Mouse (Mus musculus) neural tube, embryonic 13.5 days (tissue): ENCODE data around the gene Lhx6. TPM values are rescaled to one million over a fixed set of nuclear protein-coding genes. Genes with fewer than 3 reads are reported as not detected.

ENCODE experiments used
- ATAC-seq: fragments of 200-750 bp; cut with Nextera tagmentation; 2 replicates; pipeline ENCODE4 v1.8.0; 2017; ENCODE audit warnings: low read depth, mild to moderate bottlenecking, moderate TSS enrichment, moderate library complexity
- H3K27ac ChIP-seq: fragments of 300-500 bp; sonication (generic); replicated peaks from 2 replicates; pipeline ENCODE4 v1.5.1; 2015; ENCODE audit warnings: moderate library complexity, mild to moderate bottlenecking, inconsistent platforms
- H3K27me3 ChIP-seq: fragments of 300-500 bp; sonication (generic); 2 replicates; pipeline ENCODE4 v1.6.1; 2015; ENCODE audit warnings: mild to moderate bottlenecking, inconsistent platforms
- H3K36me3 ChIP-seq: fragments of 300-500 bp; sonication (generic); 2 replicates; pipeline ENCODE4 v1.6.1; 2015; ENCODE audit warnings: mild to moderate bottlenecking, inconsistent platforms
- H3K4me1 ChIP-seq: fragments of 300-500 bp; sonication (generic); replicated peaks from 2 replicates; pipeline ENCODE4 v1.6.1; 2015; ENCODE audit warnings: inconsistent platforms
- H3K4me2 ChIP-seq: fragments of 300-500 bp; sonication (generic); 2 replicates; pipeline ENCODE4 v1.6.1; 2015; ENCODE audit warnings: inconsistent platforms, mild to moderate bottlenecking, moderate library complexity
- H3K4me3 ChIP-seq: fragments of 300-500 bp; sonication (generic); 2 replicates; pipeline ENCODE4 v1.5.1; 2015; ENCODE audit warnings: mild to moderate bottlenecking, inconsistent platforms
- H3K9ac ChIP-seq: fragments of 300-500 bp; sonication (generic); 2 replicates; pipeline ENCODE4 v1.6.1; 2015; ENCODE audit warnings: moderate library complexity, mild to moderate bottlenecking, inconsistent platforms
- H3K9me3 ChIP-seq: fragments of 300-500 bp; sonication (generic); 2 replicates; pipeline ENCODE4 v1.6.1; 2016; ENCODE audit warnings: inconsistent platforms
- WGBS: fragments of 180-500 bp; shearing (Covaris S2); methylation state at CpG from one replicate; pipeline ENCODE4 v1.1.7; 2015; 5-methylcytosine and 5-hydroxymethylcytosine counted together
- polyA plus RNA-seq: library from polyadenylated mRNA; unstranded; fragments of >200 nt; fragmentation: Nextera tagmentation; extraction: Ambion mirVana; gene quantifications from 2 replicates; pipeline ENCODE4 v1.2.1, GENCODE M21; 2015

Gene Lhx6
- polyA plus RNA-seq, 1 experiment from 2014 or later, result 0.87 TPM

DNA sequence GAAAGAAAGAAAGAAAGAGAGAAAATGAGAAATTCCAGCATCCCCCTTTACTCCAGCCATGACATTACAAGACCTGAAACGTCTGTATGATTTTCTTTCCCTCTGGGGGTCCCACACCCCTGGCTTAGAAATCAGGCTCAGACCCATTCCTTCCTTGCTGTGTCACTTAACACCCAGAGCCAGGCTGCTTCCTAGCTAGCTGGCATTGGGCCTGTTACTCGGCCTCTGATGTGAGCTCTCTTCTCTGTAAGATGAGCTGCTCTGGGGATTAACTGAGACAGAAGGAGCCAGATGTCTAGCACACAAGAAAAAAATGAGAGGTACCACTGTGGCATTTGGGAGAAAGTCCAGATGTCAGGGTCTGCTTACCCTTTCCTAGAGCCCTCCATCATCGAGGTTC lies 49.0 kb downstream of the Lhx6 start:
- H3K4me1 ChIP-seq, result no peaks in the 10 kb centered on the region
- no peaks in the 10 kb centered on the region for H3K27me3 ChIP-seq
- H3K27ac ChIP-seq, result no peak overlapping the region
- H3K9me3 ChIP-seq, result no peaks in the 10 kb centered on the region
- H3K36me3 ChIP-seq, result no peaks in the 10 kb centered on the region
- WGBS, result 60% methylated on average over 3 of the region's 3 CpGs
- H3K4me3 ChIP-seq, result no peak overlapping the region
- no peak overlapping the region for H3K9ac ChIP-seq
- no peak overlapping the region for H3K4me2 ChIP-seq
- no peak for ATAC-seq

DNA sequence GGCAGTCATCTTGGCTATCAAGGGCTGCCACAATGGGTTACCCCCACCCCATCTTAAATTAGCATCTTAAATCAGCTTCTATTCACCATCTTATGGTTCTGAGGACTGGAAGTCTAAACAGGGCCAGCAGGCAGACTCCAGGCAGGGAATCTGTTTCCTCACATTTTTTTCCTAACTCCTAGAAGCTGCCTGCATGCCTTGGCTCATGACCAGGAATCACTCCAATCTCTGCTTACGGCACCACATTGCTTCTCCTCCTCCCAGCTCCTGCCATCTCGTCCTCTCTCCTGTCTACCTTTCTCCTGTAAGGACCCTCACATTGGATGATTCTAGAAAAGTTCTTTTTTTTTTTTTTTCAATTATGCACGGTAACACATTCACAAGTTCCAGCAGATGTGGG lies 52.0 kb downstream of the Lhx6 start:
- H3K4me1 ChIP-seq, result peaks cover 9% of the 10 kb centered on the region
- H3K27ac ChIP-seq, result no peak overlapping the region
- H3K9ac ChIP-seq, result no peak overlapping the region
- ATAC-seq, result no peak
- H3K4me3 ChIP-seq, result no peak overlapping the region
- no peaks in the 10 kb centered on the region for H3K9me3 ChIP-seq
- H3K4me2 ChIP-seq, result no peak overlapping the region
- H3K27me3 ChIP-seq, result no peaks in the 10 kb centered on the region; the same call in 1 of the 2 replicates
- H3K36me3 ChIP-seq, result no peaks in the 10 kb centered on the region
- WGBS, result 69% methylated on average over 3 of the region's 3 CpGs

DNA sequence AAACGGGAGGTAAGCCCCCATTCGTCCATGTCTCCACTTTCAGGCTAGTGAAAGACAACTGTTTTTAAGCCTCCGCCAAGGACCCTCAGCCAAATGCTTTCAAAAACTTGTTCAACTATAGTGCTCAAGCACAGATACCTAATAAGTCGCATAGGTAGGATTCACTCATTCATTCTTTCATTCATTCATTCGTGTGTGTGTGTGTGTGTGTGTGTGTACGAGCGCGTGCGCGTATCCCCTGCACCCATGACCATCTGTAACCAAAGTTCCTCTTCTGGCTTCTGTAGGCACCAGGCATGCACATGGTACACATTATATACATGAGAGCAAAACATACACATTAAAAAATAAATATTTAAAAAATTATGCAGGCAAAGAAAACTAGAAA lies 55.6 kb downstream of the Lhx6 start:
- 40% methylated on average over 10 of the region's 10 CpGs for WGBS
- no peaks in the 10 kb centered on the region; the same call in 1 of the 2 replicates for H3K27me3 ChIP-seq
- H3K4me1 ChIP-seq, result peaks cover 28% of the 10 kb centered on the region
- ATAC-seq, result peak; percentile 60
- peak overlapping the region; percentile 59 for H3K4me3 ChIP-seq
- H3K27ac ChIP-seq, result no peak overlapping the region
- H3K4me2 ChIP-seq, result peak overlapping the region; percentile 66
- no peak overlapping the region for H3K9ac ChIP-seq
- 0 out of 2 replicates have a peak, but pooled peaks cover 8% of the 10 kb centered on the region for H3K36me3 ChIP-seq
- H3K9me3 ChIP-seq, result no peaks in the 10 kb centered on the region

DNA sequence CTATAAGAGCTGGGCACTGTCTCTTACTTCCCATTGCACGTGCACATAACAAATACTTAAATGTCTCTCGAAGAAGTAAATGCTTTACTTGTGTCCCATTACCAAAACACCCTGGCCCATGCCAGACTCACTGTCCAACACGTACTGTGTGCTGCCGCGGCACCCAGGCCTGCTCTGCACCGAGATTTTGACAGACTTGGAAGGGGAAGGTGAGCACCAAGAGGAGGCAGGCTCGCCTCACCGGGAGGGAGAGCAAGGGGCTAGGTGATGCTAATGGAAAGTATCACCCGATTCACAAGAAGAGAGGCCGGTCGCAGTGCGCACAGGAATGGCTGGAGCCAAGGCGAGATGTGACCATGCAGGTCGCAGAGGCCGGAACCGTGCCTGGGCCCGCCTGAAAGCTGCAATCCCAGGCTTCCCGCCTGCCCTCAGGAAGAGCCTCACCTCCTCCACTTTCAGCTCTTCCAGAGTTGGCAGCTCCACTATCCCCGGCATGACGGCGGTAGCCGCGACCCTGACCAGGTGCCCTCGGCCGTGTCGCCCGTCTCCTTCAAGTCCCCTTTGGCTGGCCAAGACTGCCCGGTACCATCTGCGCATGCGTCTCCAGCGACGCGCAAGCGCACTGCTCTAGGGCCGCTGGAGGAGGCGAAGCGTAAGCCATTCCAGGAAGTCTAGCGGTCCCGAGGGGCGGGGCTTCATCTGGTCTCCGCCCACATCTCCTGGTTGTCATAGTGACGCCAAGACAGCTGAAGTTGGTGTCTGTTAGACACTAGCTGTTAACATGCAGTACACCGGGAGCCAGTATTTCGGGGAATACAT lies 56.3 kb downstream of the Lhx6 start, which contains the start of the genes Ndufa8 and Morn5:
Gene Ndufa8, minus strand, starts transcription at position 659 of the 819 bp plus-strand sequence.
Gene Morn5, plus strand, starts transcription at position 711 of the 819 bp plus-strand sequence.
- Histone ChIP-seq H3K36me3 (peaks cover 11% of the 10 kb centered on the region; the same call in 1 of the 2 replicates), H3K27me3 (no peaks in the 10 kb centered on the region; the same call in 1 of the 2 replicates), H3K9me3 (no peaks in the 10 kb centered on the region), H3K4me1 (peaks cover 28% of the 10 kb centered on the region), H3K9ac (peak within 1 kb of the TSS; percentile 87), H3K4me2 (peak within 1 kb of the TSS; percentile 66), H3K4me3 (peak within 1 kb of the TSS; percentile 59), H3K27ac (0 out of 2 replicates have a peak within 1 kb of the TSS, but pooled peaks have one; percentile 25)
- WGBS, result under 1% methylated on average over 43 of the region's 44 CpGs
- ATAC-seq, result peak; percentile 98

DNA sequence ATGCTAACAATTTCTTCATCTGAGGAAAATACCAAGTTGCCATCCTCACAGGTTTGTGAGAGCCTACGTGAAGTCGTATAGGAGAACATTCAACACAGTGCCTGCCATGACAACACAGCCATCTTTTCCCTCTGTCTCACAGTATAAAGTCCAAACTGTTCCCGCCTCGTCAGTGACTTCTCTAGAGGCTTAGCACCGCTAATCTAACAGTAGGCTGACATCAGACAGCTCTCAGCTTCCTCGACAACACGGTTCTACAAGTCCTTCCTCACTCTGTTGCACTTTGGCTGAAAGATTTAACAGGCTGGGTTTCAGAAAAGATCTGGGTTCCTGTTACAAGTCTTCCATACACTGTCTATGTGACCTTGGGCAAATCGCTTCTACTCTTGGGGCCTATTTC lies 57.0 kb downstream of the Lhx6 start:
- Histone ChIP-seq H3K27ac (no peak overlapping the region), H3K27me3 (no peaks in the 10 kb centered on the region; the same call in 1 of the 2 replicates), H3K9ac (peak overlapping the region; percentile 87), H3K4me1 (peaks cover 28% of the 10 kb centered on the region), H3K36me3 (peaks cover 19% of the 10 kb centered on the region), H3K4me2 (peak overlapping the region; percentile 66), H3K9me3 (no peaks in the 10 kb centered on the region), H3K4me3 (peak overlapping the region; percentile 59)
- 83% methylated on average over 8 of the region's 8 CpGs for WGBS
- ATAC-seq, result no peak

GRCm38 (mm10) chr2:36040872-36041271 lies 64.3 kb downstream of the Lhx6 start:
- no peak overlapping the region for H3K9ac ChIP-seq
- no peak for ATAC-seq
- no peak overlapping the region for H3K4me2 ChIP-seq
- no peaks in the 10 kb centered on the region for H3K9me3 ChIP-seq
- 0 out of 2 replicates have a peak, but pooled peaks cover 8% of the 10 kb centered on the region for H3K4me1 ChIP-seq
- H3K27ac ChIP-seq, result no peak overlapping the region
- H3K27me3 ChIP-seq, result no peaks in the 10 kb centered on the region
- H3K4me3 ChIP-seq, result no peak overlapping the region
- H3K36me3 ChIP-seq, result peaks cover 55% of the 10 kb centered on the region
- 83% methylated on average over 1 of the region's 1 CpGs for WGBS

- H3K9ac ChIP-seq, result no peak overlapping the region
- H3K36me3 ChIP-seq, result peaks cover 69% of the 10 kb centered on the region
- no peaks in the 10 kb centered on the region for H3K27me3 ChIP-seq
- no peak for ATAC-seq
- 84% methylated on average over 7 of the region's 7 CpGs for WGBS
- no peak overlapping the region for H3K4me2 ChIP-seq
- no peaks in the 10 kb centered on the region for H3K9me3 ChIP-seq
- H3K27ac ChIP-seq, result no peak overlapping the region
- H3K4me3 ChIP-seq, result no peak overlapping the region
- 0 out of 2 replicates have a peak, but pooled peaks cover 8% of the 10 kb centered on the region for H3K4me1 ChIP-seq
These were observed 65.8 kb downstream of the Lhx6 start for GRCm38 (mm10) chr2:36039297-36039985.

- Histone ChIP-seq H3K4me1 (no peaks in the 10 kb centered on the region), H3K27me3 (no peaks in the 10 kb centered on the region), H3K36me3 (peaks cover 53% of the 10 kb centered on the region), H3K9ac (no peak overlapping the region), H3K27ac (no peak overlapping the region), H3K4me3 (no peak overlapping the region), H3K4me2 (no peak overlapping the region), H3K9me3 (no peaks in the 10 kb centered on the region; the same call in 1 of the 2 replicates)
- WGBS, result 79% methylated on average over 11 of the region's 11 CpGs
- no peak for ATAC-seq
These were observed 69.7 kb downstream of the Lhx6 start for GRCm38 (mm10) chr2:36035413-36036081.

GRCm38 (mm10) chr2:36034898-36035297 lies 70.3 kb downstream of the Lhx6 start:
- Histone ChIP-seq H3K9ac (no peak overlapping the region), H3K27ac (no peak overlapping the region), H3K36me3 (peaks cover 53% of the 10 kb centered on the region), H3K9me3 (no peaks in the 10 kb centered on the region; the same call in 1 of the 2 replicates), H3K4me1 (no peaks in the 10 kb centered on the region), H3K4me2 (no peak overlapping the region), H3K4me3 (no peak overlapping the region), H3K27me3 (no peaks in the 10 kb centered on the region)
- WGBS, result 87% methylated on average over 7 of the region's 7 CpGs
- no peak for ATAC-seq

GRCm38 (mm10) chr2:36033966-36034365 lies 71.2 kb downstream of the Lhx6 start:
- ATAC-seq, result no peak
- Histone ChIP-seq H3K4me1 (no peaks in the 10 kb centered on the region), H3K4me2 (no peak overlapping the region), H3K4me3 (no peak overlapping the region), H3K27ac (no peak overlapping the region), H3K9me3 (no peaks in the 10 kb centered on the region; the same call in 1 of the 2 replicates), H3K9ac (no peak overlapping the region), H3K27me3 (no peaks in the 10 kb centered on the region), H3K36me3 (peaks cover 44% of the 10 kb centered on the region)
- 76% methylated on average over 7 of the region's 7 CpGs for WGBS

GRCm38 (mm10) chr2:36032884-36033283 lies 72.3 kb downstream of the Lhx6 start:
- Histone ChIP-seq H3K9ac (no peak overlapping the region), H3K4me2 (no peak overlapping the region), H3K9me3 (no peaks in the 10 kb centered on the region; the same call in 1 of the 2 replicates), H3K27me3 (no peaks in the 10 kb centered on the region), H3K27ac (no peak overlapping the region), H3K36me3 (peaks cover 34% of the 10 kb centered on the region), H3K4me1 (no peaks in the 10 kb centered on the region), H3K4me3 (no peak overlapping the region)
- 80% methylated on average over 7 of the region's 7 CpGs for WGBS
- ATAC-seq, result no peak
